Mouse (Mus musculus) adrenal gland, postnatal 36 days (tissue): ENCODE data around the gene Cdt1. TPM values are rescaled to one million over a fixed set of nuclear protein-coding genes. Genes with fewer than 3 reads are reported as not detected.

Experiments used
- DNase-seq, 2 experiments: peaks; one replicate each; pipeline ENCODE4 v3.0.0; 2021; ENCODE audit warnings: mixed read lengths in 1 of 2
- long read RNA-seq, 2 experiments: library from polyadenylated mRNA; stranded (forward); transcript quantifications; one replicate each; pipeline ENCODE4 v2.0.0; 2021; ENCODE audit warnings: borderline sequencing depth in 2 of 2
- total RNA-seq, 2 experiments: library from RNA; stranded (reverse); gene quantifications; 2 replicates each; pipeline ENCODE4 v1.2.3; 2021

Cdt1 gene
- total RNA-seq, result 1 to 10 TPM; 8.7 to 9.1 TPM
- long read RNA-seq, experiment 1, transcript Cdt1-201 (10 exons, 2,189 nt), result major isoform, 6 of 8 reads
- long read RNA-seq, experiment 1, partial matches to known transcripts, result 2 of 8 reads
- long read RNA-seq, experiment 1, other reads (novel, unspliced or antisense), result 0 of 8 reads
- long read RNA-seq, experiment 2, transcript Cdt1-201 (10 exons, 2,189 nt), result major isoform, 6 of 8 reads
- long read RNA-seq, experiment 2, partial matches to known transcripts, result 2 of 8 reads
- long read RNA-seq, experiment 2, other reads (novel, unspliced or antisense), result 0 of 8 reads

- peak; percentile 96 for DNase-seq
Observed at GRCm38 (mm10) chr8:122567361-122568108, at the start of gene Cdt1. Gene Cdt1 (plus strand): TSS chr8:122568015.

- DNase-seq, result no peak
Observed at GRCm38 (mm10) chr8:122520611-122521010, 47.2 kb upstream of the Cdt1 start.

DNA sequence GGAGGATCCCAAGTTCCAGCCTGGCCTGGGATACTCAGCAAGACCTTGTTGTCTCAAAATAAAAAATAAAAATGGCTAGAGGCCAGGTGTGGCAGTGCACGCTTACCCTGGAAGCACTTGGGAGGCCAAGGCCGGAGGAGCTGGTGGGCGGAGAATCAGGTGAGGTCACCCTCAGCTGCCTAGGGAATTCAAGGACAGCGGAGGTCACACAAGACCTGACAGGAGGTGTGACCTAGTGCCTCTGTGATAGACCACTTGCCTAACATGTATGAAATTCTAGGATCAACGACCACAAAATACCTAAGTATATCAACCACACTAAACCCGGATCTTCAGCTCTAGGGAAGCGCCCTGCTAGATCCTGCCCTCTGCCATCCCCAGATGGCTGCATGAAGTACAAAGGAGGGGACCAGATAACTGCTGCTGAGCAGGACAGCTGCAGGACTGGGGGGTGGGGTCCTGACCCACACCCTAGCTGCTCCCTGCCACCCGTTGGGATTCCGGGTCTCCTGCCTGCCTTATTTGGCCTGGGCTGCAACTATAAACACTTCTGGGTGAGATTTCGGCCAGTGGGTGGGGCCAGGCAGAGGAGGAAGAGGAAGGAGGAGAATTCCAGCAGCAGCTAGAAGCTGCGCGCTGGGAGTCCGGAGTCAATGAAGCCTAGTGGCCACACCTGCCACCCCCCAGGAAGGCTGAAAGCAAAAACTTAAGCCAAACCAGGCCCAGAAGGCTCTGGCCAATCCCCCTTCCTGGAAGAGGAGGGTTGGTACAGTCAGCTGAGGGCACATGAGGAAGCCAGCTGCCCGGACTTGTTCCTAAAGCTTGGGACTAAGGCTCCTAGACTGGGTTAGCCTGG, 44.8 kb upstream of the Cdt1 start:
- peak; percentile 46 to 74 for DNase-seq

- DNase-seq, result no peak
Observed at GRCm38 (mm10) chr8:122523652-122524360, 44.0 kb upstream of the Cdt1 start.

DNA sequence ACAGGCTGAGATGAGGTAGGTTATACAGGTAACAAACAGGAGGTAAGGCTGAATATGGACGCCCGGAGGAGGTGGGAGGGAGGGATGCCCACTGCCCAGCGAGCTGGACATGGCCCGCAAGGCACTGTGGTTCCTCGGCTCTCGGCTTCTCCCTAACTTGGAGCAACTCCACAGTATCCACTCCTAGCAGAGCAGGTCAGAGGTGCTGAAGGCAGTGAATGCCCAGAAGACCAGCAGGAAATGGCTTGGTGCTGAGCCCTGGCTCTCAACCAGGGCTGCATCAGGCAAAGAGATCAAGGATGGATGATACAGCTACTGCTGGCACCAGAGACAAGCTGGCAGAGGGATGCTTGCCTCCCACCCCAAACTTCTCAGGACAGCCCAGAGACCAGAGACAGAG, 43.3 kb upstream of the Cdt1 start:
- DNase-seq, result no peak

GRCm38 (mm10) chr8:122525004-122525403, 42.8 kb upstream of the Cdt1 start:
- DNase-seq, result no peak

DNA sequence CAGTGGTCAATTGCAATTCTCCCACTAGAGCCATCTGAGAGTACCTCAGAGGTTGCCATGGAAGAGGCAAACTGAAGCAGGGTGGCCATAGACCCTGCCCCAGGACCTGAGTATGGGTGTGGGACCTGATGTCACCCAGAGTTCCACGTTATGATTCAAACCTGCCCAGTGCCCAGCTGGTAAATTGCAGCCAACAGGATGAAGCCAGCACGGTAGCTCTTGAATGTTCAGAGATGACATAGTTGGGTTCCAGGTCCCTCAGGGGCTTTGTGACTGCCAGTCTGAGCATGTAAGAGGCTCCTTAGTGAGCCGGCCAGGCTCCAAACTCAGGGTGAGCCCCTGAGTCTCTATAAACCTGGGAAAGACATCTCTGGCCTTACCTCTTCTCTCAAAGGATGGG, 41.7 kb upstream of the Cdt1 start:
- DNase-seq, result no peak

DNA sequence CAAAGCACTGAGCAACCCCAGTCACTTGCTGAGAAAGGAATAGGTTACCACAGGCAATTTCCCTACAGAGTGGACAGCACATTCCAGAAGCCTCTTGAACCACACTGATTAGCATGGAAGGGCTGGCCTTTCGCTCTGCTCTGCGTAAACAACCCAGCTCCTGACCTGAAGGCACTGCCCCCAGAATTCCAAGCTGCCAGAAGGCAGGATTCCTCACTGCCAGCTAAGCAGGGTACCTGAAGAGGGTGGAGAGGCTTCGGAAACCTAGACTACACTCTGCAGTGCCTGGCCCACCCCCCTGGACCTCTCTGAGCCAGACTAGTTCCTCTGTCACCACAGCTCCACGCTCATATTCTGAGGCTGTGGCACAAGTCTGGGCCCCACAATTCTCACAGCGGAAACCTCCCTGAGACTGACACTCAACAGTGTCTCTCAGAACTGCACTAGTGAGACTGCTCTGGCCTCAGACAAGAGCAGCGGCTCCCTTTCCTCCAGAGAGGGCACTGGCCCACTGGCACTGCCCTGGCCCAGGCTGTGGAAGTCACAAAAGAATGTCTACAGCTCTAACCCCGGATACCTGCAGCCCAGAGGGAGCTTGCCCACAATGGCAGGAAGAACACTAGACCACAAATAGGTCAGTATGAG, 41.2 kb upstream of the Cdt1 start:
- no peak for DNase-seq

DNA sequence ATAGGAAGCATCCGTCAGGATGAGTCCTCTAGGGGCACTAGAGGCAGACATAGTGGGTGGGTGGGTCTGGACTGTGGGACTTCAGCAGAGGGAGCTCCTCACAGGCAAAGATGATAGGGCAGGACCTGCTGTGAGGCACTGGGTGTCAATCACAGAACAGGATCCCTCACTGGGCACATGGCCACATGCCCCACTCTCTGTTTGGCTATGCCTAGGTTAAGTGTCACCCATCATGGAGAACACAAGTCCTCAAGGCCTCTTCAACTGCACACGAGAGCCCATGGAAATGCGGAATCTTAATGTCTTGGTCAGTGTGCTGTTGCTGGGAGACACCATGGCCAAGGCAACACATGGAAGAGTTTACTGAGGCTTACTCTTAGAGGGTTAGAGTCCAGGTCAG, 39.9 kb upstream of the Cdt1 start:
- DNase-seq, result no peak

DNA sequence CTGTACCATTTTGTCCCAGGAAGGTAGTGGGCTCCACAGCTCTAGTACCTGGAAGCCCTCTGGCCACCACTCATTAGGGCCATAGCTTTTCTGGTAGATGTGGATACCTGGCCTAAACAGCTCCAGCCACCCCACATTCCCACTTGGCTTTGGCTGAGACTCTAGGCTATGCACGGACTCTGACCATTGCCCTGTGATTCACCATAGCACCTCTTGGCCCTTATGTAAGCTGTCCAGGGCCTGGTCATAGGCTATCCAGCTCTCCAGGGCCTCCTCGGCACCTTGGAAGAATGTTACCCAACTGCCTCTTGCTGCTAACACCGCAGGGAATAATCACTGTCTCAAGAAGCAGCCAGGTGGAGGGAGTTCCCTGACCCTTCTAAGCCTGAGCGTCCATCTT, 38.7 kb upstream of the Cdt1 start:
- no peak for DNase-seq

DNA sequence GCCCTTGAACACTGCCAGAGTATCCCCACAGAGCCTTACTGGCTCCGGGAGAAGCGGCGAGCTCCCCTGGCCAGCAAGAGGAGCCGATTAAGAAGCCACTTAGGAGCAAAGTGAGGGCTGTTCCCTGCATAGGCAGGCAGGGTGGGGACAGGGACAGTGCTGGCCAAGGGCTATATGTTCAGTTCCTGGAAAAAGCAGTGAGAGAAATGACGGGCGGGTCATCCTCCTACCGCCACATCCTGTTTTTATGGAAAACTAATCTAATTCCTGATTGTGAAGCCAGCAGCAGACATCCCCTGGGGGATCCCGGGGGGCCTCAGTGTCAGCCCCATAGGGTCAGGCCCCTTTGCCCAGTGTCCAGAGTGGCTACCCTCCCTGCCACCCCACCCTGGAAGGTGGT, 36.5 kb upstream of the Cdt1 start:
- DNase-seq, result no peak

DNA sequence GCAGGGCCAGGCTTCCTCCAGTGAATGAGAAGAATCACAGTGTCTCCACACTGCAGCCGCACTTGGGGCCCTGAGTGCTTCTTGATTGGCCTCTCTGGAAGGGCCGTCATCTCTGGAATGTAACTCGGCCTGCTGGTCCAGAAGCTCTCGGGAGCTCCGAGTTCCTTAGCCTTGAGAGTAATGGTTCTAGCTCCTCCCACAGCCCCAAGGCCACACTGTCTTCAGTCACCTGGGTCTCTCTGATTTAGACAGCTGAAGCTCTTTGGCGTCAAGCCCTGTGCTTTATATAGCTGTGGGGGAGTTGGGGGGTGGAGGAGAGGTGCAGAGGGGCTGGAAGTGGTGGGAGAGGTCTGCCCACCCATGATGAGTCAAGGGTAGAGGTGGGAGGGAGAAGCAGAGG, 30.8 kb upstream of the Cdt1 start:
- no peak for DNase-seq

DNA sequence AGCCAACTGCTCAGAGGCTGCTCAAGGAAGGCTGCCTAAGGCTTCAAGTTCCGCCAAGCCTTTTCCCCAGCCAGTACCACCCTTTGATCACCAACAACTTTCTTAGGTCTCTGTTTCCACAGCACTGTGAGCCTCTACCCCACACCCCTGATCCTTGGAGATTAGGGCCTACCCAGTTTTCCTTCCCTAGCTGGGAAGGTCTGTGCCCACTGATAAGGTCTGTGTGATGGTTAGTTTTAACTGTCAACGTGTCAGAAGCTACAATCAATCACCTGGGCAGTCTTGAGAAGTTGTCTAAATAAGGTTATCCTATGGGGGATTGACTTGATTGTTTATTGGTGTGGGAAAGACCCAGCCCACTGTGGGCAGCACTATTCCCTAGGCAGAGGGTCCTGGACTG, 30.0 kb upstream of the Cdt1 start:
- DNase-seq, result no peak

DNA sequence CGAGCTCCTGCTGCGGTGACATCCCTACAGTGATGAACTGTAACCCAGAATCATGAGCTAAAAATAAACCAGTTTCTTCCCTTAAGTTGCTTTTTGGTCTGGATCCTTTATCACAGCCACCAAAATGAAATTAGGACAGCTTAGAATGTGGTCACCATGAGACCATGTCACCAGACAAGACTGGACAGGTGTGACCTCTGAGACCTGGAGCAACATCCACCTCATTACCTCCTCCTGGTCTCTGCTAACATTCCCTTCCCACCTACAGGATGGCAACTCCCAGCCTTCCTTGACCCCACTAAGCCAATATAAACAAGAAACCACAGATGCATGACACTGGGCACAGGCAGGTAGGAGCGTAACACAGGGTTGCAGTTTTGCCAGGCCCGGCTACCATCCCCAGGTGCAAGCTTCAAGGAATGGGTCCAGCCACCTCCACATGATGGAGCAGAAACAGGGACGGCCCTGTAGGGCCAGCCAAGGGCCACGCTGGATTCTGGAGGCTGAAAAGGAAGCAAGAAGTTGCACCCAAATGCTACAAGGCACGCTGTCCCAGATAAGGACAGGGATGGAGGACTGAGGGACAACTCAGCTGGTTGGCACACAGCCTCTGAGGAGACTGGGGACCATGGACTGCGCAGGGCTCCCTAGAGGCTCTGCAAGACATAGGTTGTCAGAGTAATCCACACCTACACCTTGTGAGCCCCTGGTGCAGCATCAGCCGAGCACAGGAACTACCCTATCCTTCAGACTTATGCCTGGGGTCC, 29.3 kb upstream of the Cdt1 start:
- DNase-seq, result no peak

GRCm38 (mm10) chr8:122544138-122544537, 23.7 kb upstream of the Cdt1 start:
- no peak for DNase-seq

DNA sequence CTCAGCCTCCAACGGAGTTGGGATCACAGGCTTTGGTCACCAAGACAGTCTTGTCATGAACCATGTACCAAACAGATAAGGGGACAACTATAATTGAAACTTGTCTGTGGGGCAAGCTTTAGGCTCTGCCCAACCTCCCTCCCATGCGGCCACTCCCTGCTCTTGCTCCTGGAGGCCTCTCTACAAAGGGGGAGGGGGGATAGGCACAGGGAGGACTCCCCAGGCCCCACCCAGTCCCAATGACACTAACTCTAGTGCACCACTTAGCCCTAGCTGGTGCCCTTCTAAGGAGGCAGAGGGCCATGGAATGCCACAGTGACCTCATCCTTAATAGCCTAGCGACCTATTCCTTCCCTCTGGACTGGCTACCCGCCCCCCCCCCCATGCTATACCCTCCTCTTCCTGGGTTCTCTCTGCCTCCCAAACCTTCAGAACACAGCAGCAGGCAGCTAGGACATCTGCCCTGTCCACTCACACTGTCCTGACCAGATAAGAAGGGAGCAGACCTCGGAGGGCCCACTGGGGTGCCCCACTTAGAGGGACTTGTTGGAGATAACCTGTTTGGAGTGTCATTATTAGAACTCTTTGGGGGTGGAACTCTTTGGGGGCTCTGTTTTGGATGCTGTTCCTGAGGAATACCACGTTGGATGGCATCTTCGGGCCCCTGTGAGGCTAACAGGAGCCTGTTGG, 21.6 kb upstream of the Cdt1 start:
- DNase-seq, result no peak

DNA sequence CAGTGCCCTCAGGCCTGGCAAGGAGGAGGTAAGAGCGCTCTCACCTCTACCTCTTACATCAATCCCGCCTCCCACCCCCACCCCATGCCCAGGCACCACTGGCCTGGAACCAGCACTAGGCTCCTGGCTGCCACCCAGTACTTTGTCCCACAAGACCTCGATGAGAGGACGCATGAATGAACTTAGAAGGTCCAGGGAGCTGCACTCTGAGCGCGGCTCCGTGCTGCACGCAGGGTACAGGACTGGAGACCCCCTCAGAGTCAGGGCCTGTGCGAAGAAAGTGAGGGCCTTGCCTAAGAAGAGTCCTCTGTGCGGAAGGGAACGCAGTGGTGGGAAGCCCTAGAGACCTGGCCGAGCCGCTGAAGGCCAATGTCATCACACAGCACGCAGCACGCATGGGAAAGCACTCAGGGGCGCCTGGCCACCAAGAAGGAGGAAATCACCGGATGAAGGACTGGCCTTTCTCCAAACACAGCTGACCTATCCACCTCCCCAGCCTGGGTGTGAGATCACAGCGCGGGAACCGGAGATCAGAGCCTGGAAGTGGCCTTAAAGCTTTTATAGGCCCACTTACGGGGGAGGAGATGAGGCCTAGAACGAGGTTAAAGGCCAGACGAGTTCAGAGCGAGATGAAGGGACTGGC, 20.9 kb upstream of the Cdt1 start:
- peak; percentile 60 to 77 for DNase-seq

DNA sequence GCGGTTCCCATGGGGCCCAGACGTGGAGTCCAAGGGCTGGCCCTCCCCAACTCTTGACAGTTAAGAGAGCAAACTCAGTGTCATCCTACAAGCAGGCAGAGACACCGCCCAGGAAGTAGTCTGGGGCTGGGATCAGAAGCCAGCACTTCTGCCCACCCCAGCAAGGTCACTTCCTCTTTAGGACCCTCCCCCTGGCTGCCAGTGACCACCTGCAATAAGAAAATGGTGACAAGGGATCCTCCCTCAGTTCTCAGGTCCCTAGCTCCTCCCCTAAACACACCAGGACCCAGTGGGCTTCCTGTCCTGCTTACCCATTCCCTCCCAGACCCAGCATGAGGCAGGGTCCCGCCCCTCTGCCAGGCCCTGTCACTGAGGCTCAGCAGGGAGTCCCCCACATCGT, 20.0 kb upstream of the Cdt1 start:
- peak in 1 of 2 experiments; percentile 43 for DNase-seq

- no peak for DNase-seq
Observed at GRCm38 (mm10) chr8:122548331-122548730, 19.5 kb upstream of the Cdt1 start.
